Mouse (Mus musculus) gonadal fat pad, adult 2 months (tissue): ENCODE data around the gene Cel. TPM values are rescaled to one million over a fixed set of nuclear protein-coding genes. Genes with fewer than 3 reads are reported as not detected.

Experiments used
- DNase-seq: peaks from one replicate; pipeline ENCODE4 v3.0.0-alpha.2; 2012; ENCODE audit warnings: low read depth
- polyA plus RNA-seq: library from polyadenylated mRNA; depleted of rRNA; stranded (reverse); fragments of >200 nt; gene quantifications from 2 replicates; pipeline ENCODE4 v1.2.3, GENCODE M21; 2012; rRNA removed

Cel gene
- polyA plus RNA-seq = 0.48 and 1.6 TPM in 2 replicates

- no peak for DNase-seq
These were observed at the start of gene Cel for GRCm38 (mm10) chr2:28563303-28563702. Gene Cel, minus strand, starts transcription at chr2:28563403.

GRCm38 (mm10) chr2:28612436-28613063 is 49.3 kb upstream of the Cel start:
- no peak for DNase-seq

GRCm38 (mm10) chr2:28611407-28611787 is 48.2 kb upstream of the Cel start:
- no peak for DNase-seq

DNA sequence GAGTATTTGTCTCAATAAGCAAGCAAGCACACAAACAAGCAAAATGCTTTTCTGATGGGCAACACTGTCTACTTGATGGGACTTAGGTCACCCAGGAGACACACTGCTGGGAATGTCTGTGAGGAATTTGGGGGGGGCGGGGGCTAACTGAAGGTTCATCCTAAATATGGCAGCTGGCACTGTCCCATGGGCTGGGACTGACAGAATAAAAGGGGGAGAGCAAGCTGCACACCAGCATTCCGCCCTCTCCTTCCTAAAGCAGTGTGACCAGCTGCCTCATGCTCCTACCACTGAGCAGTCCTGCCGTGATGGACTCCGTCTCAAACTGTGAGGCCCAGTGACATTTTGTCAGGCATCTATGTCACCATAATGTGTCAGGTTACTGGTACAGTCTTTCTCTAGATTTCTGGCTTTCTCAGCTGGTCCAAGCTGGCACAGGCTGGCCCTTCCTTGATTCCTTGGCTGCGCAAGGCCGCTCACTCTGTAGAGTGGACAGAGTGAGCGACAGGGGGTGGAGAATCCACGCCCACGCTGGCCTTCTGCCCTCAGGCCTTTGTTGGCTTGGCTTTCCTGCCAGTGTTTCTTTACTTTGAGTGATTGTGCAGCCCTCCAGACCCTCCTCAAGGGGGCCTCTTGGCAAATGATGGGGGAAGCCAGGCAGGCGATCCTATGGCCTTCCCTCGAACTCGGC is 47.7 kb upstream of the Cel start:
- DNase-seq = no peak

GRCm38 (mm10) chr2:28609851-28610250 is 46.6 kb upstream of the Cel start:
- DNase-seq = no peak

- no peak for DNase-seq
These were observed 44.4 kb upstream of the Cel start for GRCm38 (mm10) chr2:28607341-28608165.

GRCm38 (mm10) chr2:28606601-28607340 is 43.6 kb upstream of the Cel start:
- DNase-seq = no peak

- DNase-seq = no peak
These were observed 42.8 kb upstream of the Cel start for GRCm38 (mm10) chr2:28605789-28606541.

- no peak for DNase-seq
These were observed 40.3 kb upstream of the Cel start for GRCm38 (mm10) chr2:28603542-28603941.

DNA sequence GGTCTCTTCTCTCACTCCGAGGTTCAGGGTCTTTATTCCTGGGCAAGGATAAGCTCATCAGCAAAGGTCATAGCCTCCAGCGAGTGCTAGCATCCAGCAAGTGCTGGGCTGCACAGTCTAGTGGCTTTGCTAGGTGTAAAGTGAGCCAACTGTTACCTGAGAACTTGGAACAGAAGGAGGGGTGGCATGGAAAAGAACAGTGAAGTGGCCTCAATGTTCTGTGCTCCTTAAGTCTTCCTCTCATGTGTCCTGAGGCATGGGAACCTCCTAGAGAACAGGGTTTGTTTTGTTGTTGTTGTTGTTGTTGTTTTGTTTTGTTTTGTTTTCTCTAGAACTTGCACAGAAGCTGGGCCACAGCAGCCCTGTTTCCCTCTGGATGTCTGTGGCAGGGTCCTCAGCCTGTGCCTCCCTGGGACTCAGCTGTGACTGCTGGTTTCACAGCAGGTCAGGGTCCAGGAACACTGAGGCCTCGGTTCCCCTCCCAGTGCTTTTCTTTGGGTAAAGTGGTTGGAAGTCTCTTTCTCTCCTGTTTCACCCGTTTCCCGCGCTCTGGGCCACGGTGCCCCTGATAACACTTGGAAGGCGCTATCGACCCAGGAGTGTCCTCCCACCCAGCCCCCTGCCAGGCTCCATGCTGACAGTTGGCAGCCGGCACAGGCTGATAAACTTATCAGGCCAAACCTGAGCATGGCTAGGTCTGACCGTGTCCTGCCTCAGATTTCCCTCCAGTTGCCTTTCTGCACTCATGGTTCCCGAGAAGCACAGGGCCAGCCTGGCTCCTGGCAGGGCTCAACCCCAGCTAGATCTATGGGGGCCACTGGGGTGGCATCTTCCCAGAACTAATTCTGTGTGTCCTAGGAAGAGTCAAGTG is 38.8 kb upstream of the Cel start:
- DNase-seq = no peak

GRCm38 (mm10) chr2:28599569-28599900 is 36.3 kb upstream of the Cel start:
- DNase-seq = no peak

GRCm38 (mm10) chr2:28598692-28599568 is 35.7 kb upstream of the Cel start:
- no peak for DNase-seq

DNA sequence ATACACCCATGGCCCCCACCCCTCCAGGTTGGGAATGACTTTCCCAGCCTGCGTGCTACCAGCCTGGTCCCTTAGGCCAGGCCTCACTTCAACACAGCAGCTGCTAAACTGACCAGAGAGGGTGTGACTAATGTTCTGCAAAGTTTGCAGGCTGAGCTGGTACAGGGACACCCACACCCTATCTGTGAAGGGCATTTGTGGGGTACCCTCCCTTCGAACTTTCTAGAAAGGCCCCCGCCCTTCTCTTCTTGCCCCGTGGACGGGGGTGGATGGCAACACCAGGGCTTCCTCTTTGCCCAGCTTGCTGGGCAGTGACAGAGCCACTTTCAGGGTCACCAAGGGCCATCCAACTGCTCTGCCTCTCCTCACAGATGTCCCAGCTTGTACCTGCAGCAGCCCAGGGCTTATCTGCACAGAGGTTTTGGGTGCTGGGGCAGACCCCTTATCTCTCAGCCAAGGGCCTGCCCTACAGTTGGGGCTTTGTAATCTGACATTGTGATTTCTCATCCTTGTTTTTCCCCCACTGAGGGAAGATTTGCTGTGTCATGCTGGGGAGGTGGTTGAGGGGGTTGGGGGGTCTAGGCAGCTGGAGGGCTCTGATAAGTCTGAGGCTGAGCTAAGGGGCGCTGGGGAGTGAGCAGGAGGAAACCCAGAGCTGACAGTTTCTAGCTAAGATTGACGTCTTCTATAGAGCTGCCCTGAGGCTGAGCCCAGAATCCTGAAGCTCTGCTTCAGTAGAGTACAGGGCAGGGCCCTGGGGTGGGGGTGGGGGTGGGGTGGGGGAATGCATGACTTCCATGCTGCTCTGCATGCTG is 34.7 kb upstream of the Cel start:
- DNase-seq = no peak

GRCm38 (mm10) chr2:28596998-28597397 is 33.8 kb upstream of the Cel start:
- no peak for DNase-seq

GRCm38 (mm10) chr2:28596021-28596420 is 32.8 kb upstream of the Cel start:
- no peak for DNase-seq

GRCm38 (mm10) chr2:28592809-28593208 is 29.6 kb upstream of the Cel start:
- no peak for DNase-seq

- no peak for DNase-seq
These were observed 28.3 kb upstream of the Cel start for GRCm38 (mm10) chr2:28591479-28591878.

- DNase-seq = no peak
These were observed 25.4 kb upstream of the Cel start for GRCm38 (mm10) chr2:28588574-28588973.

GRCm38 (mm10) chr2:28585730-28586129 is 22.5 kb upstream of the Cel start:
- no peak for DNase-seq
